Mouse (Mus musculus) MEL (cell line): Measurements from ENCODE around the gene Dnaja3. TPM values are rescaled to one million over a fixed set of nuclear protein-coding genes. Genes with fewer than 3 reads are reported as not detected.
A peak's percentile ranks its signal among the peaks of the same experiment; 100 is the strongest.

ENCODE experiments used
- DNase-seq: peaks from one replicate; pipeline ENCODE4 v3.0.0; 2011; ENCODE audit warnings: low read depth, low spot score
- H3K27ac ChIP-seq: 2 replicates; pipeline ENCODE4 v1.5.1; 2012; ENCODE audit warnings: low read depth, mild to moderate bottlenecking, control low read depth, low read length, moderate library complexity; ENCODE audit not compliant: control insufficient read depth
- H3K27me3 ChIP-seq, 2 experiments: fragments of 150-350 bp in 1 of 2; sonication (generic) in 1 of 2; 2 replicates each; pipeline ENCODE4 v1.6.1; 2012; ENCODE audit warnings: low read length in 2 of 2, mild to moderate bottlenecking in 2 of 2, improper control_type of control experiment in 1 of 2, moderate library complexity in 1 of 2; ENCODE audit not compliant: insufficient read depth in 2 of 2, control insufficient read depth in 1 of 2
- H3K36me3 ChIP-seq, 2 experiments: 2 replicates each; pipeline ENCODE4 v1.6.1; 2012 to 2014; ENCODE audit warnings: low read length in 2 of 2, improper control_type of control experiment in 1 of 2, inconsistent platforms in 1 of 2, mild to moderate bottlenecking in 1 of 2; ENCODE audit not compliant: insufficient read depth in 2 of 2, control insufficient read depth in 1 of 2
- H3K4me1 ChIP-seq, 2 experiments: fragments of 150-350 bp in 1 of 2; sonication (generic) in 1 of 2; 2 replicates each; pipeline ENCODE4 v1.6.1; 2012; ENCODE audit warnings: low read length in 2 of 2, improper control_type of control experiment in 1 of 2, mild to moderate bottlenecking in 1 of 2; ENCODE audit not compliant: insufficient read depth in 2 of 2, control insufficient read depth in 1 of 2
- H3K4me3 ChIP-seq, 2 experiments: fragments of 150-350 bp in 1 of 2; sonication (generic) in 1 of 2; 2 replicates each; pipeline ENCODE4 v1.5.1; 2012; ENCODE audit warnings: low read depth in 2 of 2, low read length in 2 of 2, mild to moderate bottlenecking in 2 of 2, moderate library complexity in 2 of 2, control low read depth in 1 of 2, improper control_type of control experiment in 1 of 2; ENCODE audit not compliant: control insufficient read depth in 1 of 2, insufficient read depth in 1 of 2
- H3K79me2 ChIP-seq: 2 replicates; pipeline ENCODE4 v1.6.1; 2012; ENCODE audit warnings: mild to moderate bottlenecking, low read length, moderate library complexity; ENCODE audit not compliant: control insufficient read depth, poor library complexity, insufficient read depth
- H3K9ac ChIP-seq: 2 replicates; pipeline ENCODE4 v1.6.1; 2012; ENCODE audit warnings: low read depth, mild to moderate bottlenecking, control low read depth, low read length, moderate library complexity; ENCODE audit not compliant: control insufficient read depth, poor library complexity, severe bottlenecking
- H3K9me3 ChIP-seq: fragments of 150-350 bp; sonication (generic); replicated peaks from 2 replicates; pipeline ENCODE4 v1.6.1; 2012; ENCODE audit warnings: mild to moderate bottlenecking, low read length, improper control_type of control experiment, moderate library complexity; ENCODE audit not compliant: insufficient read depth
- BHLHE40 ChIP-seq: IDR thresholded peaks from 2 replicates; pipeline ENCODE4 v1.6.1; 2012; ENCODE audit warnings: low read depth, mild to moderate bottlenecking, inconsistent platforms, low read length, improper control_type of control experiment, borderline replicate concordance
- CHD1 ChIP-seq: IDR thresholded peaks from 2 replicates; pipeline ENCODE4 v1.6.1; 2012; ENCODE audit warnings: low read depth, mild to moderate bottlenecking, inconsistent platforms, low read length, improper control_type of control experiment
- CHD2 ChIP-seq: IDR thresholded peaks from 2 replicates; pipeline ENCODE4 v1.6.1; 2011; ENCODE audit warnings: low read length, improper control_type of control experiment
- CTCF ChIP-seq, 3 experiments: IDR thresholded peaks in 2 of 3; conservative IDR thresholded peaks in 1 of 3; 2 replicates each; pipeline ENCODE4 v1.5.1; 2011 to 2012; ENCODE audit warnings: low read length in 3 of 3, low read depth in 2 of 3, mild to moderate bottlenecking in 2 of 3, improper control_type of control experiment in 1 of 3, inconsistent platforms in 1 of 3, mixed read lengths in 1 of 3, moderate library complexity in 1 of 3; ENCODE audit not compliant: control insufficient read depth in 1 of 3, insufficient read depth in 1 of 3, poor library complexity in 1 of 3, severe bottlenecking in 1 of 3
- ELF1 ChIP-seq: IDR thresholded peaks from 2 replicates; pipeline ENCODE4 v1.6.1; 2014; ENCODE audit warnings: low read depth, mild to moderate bottlenecking, inconsistent platforms, low read length, improper control_type of control experiment, moderate library complexity
- ETS1 ChIP-seq: IDR thresholded peaks from 2 replicates; pipeline ENCODE4 v1.6.1; 2012; ENCODE audit warnings: low read depth, mild to moderate bottlenecking, inconsistent platforms, low read length, improper control_type of control experiment, moderate library complexity
- GABPA ChIP-seq: IDR thresholded peaks from 2 replicates; pipeline ENCODE4 v1.6.1; 2012; ENCODE audit warnings: low read depth, mild to moderate bottlenecking, inconsistent platforms, low read length, improper control_type of control experiment, moderate library complexity
- GATA1 ChIP-seq: IDR thresholded peaks from 2 replicates; pipeline ENCODE4 v1.6.1; 2011; ENCODE audit warnings: low read depth, low read length, improper control_type of control experiment
- MAX ChIP-seq: IDR thresholded peaks from 2 replicates; pipeline ENCODE4 v1.6.1; 2011; ENCODE audit warnings: low read length, improper control_type of control experiment
- MAZ ChIP-seq: IDR thresholded peaks from 2 replicates; pipeline ENCODE4 v1.6.1; 2012; ENCODE audit warnings: low read depth, mild to moderate bottlenecking, inconsistent platforms, low read length, improper control_type of control experiment
- MXI1 ChIP-seq: IDR thresholded peaks from 2 replicates; pipeline ENCODE4 v1.6.1; 2011; ENCODE audit warnings: mild to moderate bottlenecking, low read depth, low read length, improper control_type of control experiment
- NELFE ChIP-seq: IDR thresholded peaks from 2 replicates; pipeline ENCODE4 v1.6.1; 2011; ENCODE audit warnings: low read depth, low read length, improper control_type of control experiment
- POLR2A ChIP-seq, 2 experiments: IDR thresholded peaks; 2 replicates each; pipeline ENCODE4 v1.6.1; 2011 to 2012; ENCODE audit warnings: low read length in 2 of 2, mild to moderate bottlenecking in 2 of 2, control low read depth in 1 of 2, improper control_type of control experiment in 1 of 2, low read depth in 1 of 2, moderate library complexity in 1 of 2; ENCODE audit not compliant: control insufficient read depth in 1 of 2, insufficient read depth in 1 of 2, poor library complexity in 1 of 2
- POLR2AphosphoS5 ChIP-seq: IDR thresholded peaks from 2 replicates; pipeline ENCODE4 v1.6.1; 2012; ENCODE audit warnings: low read depth, borderline replicate concordance, mild to moderate bottlenecking, inconsistent platforms, low read length, moderate library complexity, mixed read lengths
- RAD21 ChIP-seq: IDR thresholded peaks from 2 replicates; pipeline ENCODE4 v1.6.1; 2011; ENCODE audit warnings: mild to moderate bottlenecking, low read depth, low read length, improper control_type of control experiment
- RCOR1 ChIP-seq: IDR thresholded peaks from 2 replicates; pipeline ENCODE4 v1.6.1; 2012; ENCODE audit warnings: low read depth, mild to moderate bottlenecking, inconsistent platforms, low read length, improper control_type of control experiment
- SIN3A ChIP-seq: IDR thresholded peaks from 2 replicates; pipeline ENCODE4 v1.6.1; 2012; ENCODE audit warnings: low read length, improper control_type of control experiment, inconsistent platforms
- TBP ChIP-seq: IDR thresholded peaks from 2 replicates; pipeline ENCODE4 v1.8.0; 2011; ENCODE audit warnings: low read depth, low read length, improper control_type of control experiment
- TCF12 ChIP-seq: IDR thresholded peaks from 2 replicates; pipeline ENCODE4 v1.6.1; 2014; ENCODE audit warnings: low read depth, mild to moderate bottlenecking, inconsistent platforms, low read length, improper control_type of control experiment, moderate library complexity
- UBTF ChIP-seq: IDR thresholded peaks from 2 replicates; pipeline ENCODE4 v1.6.1; 2012; ENCODE audit warnings: low read depth, mild to moderate bottlenecking, inconsistent platforms, low read length, improper control_type of control experiment, moderate library complexity, borderline replicate concordance; ENCODE audit not compliant: insufficient read depth
- USF2 ChIP-seq, 2 experiments: IDR thresholded peaks; 2 replicates each; pipeline ENCODE4 v1.6.1; 2011 to 2012; ENCODE audit warnings: improper control_type of control experiment in 2 of 2, low read length in 2 of 2, borderline replicate concordance in 1 of 2, inconsistent platforms in 1 of 2, low read depth in 1 of 2, mild to moderate bottlenecking in 1 of 2; ENCODE audit not compliant: insufficient read depth in 1 of 2
- ZKSCAN1 ChIP-seq: IDR thresholded peaks from 2 replicates; pipeline ENCODE4 v1.6.1; 2012; ENCODE audit warnings: low read depth, mild to moderate bottlenecking, inconsistent platforms, low read length, improper control_type of control experiment, moderate library complexity
- ZMIZ1 ChIP-seq: IDR thresholded peaks from 2 replicates; pipeline ENCODE4 v1.6.1; 2012; ENCODE audit warnings: low read depth, mild to moderate bottlenecking, inconsistent platforms, low read length, improper control_type of control experiment, moderate library complexity
- polyA plus RNA-seq, 2 experiments: library from polyadenylated mRNA; stranded (reverse) in 1 of 2; unstranded in 1 of 2; fragments of >175 nt in 1 of 2; fragments of >200 nt in 1 of 2; gene quantifications; 2 replicates each; pipeline versions ENCODE4 v1.2.1 to v1.2.4; 2012; ENCODE audit warnings: low replicate concordance in 2 of 2, low read depth in 1 of 2; ENCODE audit not compliant: insufficient read length in 2 of 2, insufficient read depth in 1 of 2, missing spikeins in 1 of 2
- total RNA-seq: library from RNA; depleted of rRNA; stranded (reverse); fragments of 300-350 nt; gene quantifications from 2 replicates; pipeline ENCODE4 v1.2.3, GENCODE M21; 2012

Dnaja3 gene
- total and polyA plus RNA-seq, 3 experiments = 91.8 to 94.3 TPM; not detected in 1

GRCm38 (mm10) chr16:4718753-4719518, 79.1 kb downstream of the Dnaja3 start, which contains the start of gene Nmral1 (continued):
- TF ChIP-seq CHD1 = peak; percentile 99
- TF ChIP-seq ELF1 = no peak
- peak; percentile 95 for TF ChIP-seq MAX
- TF ChIP-seq RCOR1 = no peak
- TF ChIP-seq TCF12 = peak; percentile 38; the same call in 1 of the 2 replicates
- TF ChIP-seq SIN3A = peak; percentile 95
- no peak for TF ChIP-seq RAD21
- no peak for TF ChIP-seq GABPA
- TF ChIP-seq ETS1 = peak; percentile 52; the same call in 1 of the 2 replicates
- no peak for TF ChIP-seq UBTF

GRCm38 (mm10) chr16:4722128-4722914, 82.5 kb downstream of the Dnaja3 start:
- Histone ChIP-seq H3K27ac (peak overlapping the region; percentile 81), H3K9me3 (no peaks in the 10 kb centered on the region), H3K9ac (peak overlapping the region; percentile 31), H3K4me3 (peak overlapping the region; percentile 32 to 54), H3K4me1 (peaks cover 8 to 18% of the 10 kb centered on the region in 2 experiments; a peak in 3 of 4 replicates), H3K36me3 (peaks cover 0 to 24% of the 10 kb centered on the region in 2 experiments; a peak in 2 of 4 replicates), H3K79me2 (peaks cover 23% of the 10 kb centered on the region), H3K27me3 (no peaks in the 10 kb centered on the region)
- peak; percentile 35; the same call in 1 of the 2 replicates for TF ChIP-seq ZMIZ1
- no peak for TF ChIP-seq CTCF (IDR thresholded peaks at IDR 0.05 in 2 of 3, conservative IDR thresholded peaks at IDR 0.05 in 1 of 3; ENCODE audit: control insufficient read depth in 1 of 3, insufficient read depth in 1 of 3, low read depth in 2 of 3, low read length in 3 of 3, poor library complexity in 1 of 3, severe bottlenecking in 1 of 3)
- peak; percentile 20; the same call in 1 of the 2 replicates for TF ChIP-seq SIN3A
- TF ChIP-seq ETS1 = no peak
- TF ChIP-seq NELFE = peak; percentile 56; the same call in 1 of the 2 replicates
- peak in 1 of 2 experiments; percentile 40; a peak in 1 of 4 replicates for TF ChIP-seq POLR2A (IDR thresholded peaks at IDR 0.05; ENCODE audit: control insufficient read depth in 1 of 2, insufficient read depth in 1 of 2, low read depth in 1 of 2, low read length in 2 of 2, poor library complexity in 1 of 2)
- no peak for TF ChIP-seq RAD21
- peak; percentile 21; the same call in 1 of the 2 replicates for TF ChIP-seq RCOR1
- no peak for TF ChIP-seq MAX
- DNase-seq = peak; percentile 89

- Histone ChIP-seq H3K9ac (peak overlapping the region; percentile 31), H3K4me1 (peaks cover 8 to 13% of the 10 kb centered on the region in 2 experiments), H3K79me2 (peaks cover 20% of the 10 kb centered on the region), H3K9me3 (no peaks in the 10 kb centered on the region), H3K4me3 (peak overlapping the region; percentile 32 to 54), H3K27me3 (no peaks in the 10 kb centered on the region), H3K36me3 (peaks cover 0 to 23% of the 10 kb centered on the region in 2 experiments; a peak in 2 of 4 replicates), H3K27ac (peak overlapping the region; percentile 81)
- DNase-seq = peak; percentile 82
- TF ChIP-seq MAZ = no peak
- peak; percentile 11; the same call in 1 of the 2 replicates for TF ChIP-seq SIN3A
- no peak; the same call in 1 of the 2 replicates for TF ChIP-seq MXI1
- 0 out of 2 replicates have a peak, but pooled peaks have one; percentile 22 for TF ChIP-seq BHLHE40
- peak; percentile 50; the same call in 1 of the 2 replicates for TF ChIP-seq TCF12
- TF ChIP-seq TBP = peak; percentile 81; the same call in 1 of the 2 replicates
- peak; percentile 75 for TF ChIP-seq GATA1
- no peak for TF ChIP-seq USF2 (IDR thresholded peaks at IDR 0.05; ENCODE audit: borderline replicate concordance in 1 of 2, insufficient read depth in 1 of 2, low read depth in 1 of 2, low read length in 2 of 2)
- no peak for TF ChIP-seq CHD2
- no peak for TF ChIP-seq POLR2AphosphoS5
- peak; percentile 28; the same call in 1 of the 2 replicates for TF ChIP-seq ZMIZ1
- TF ChIP-seq ZKSCAN1 = no peak
- TF ChIP-seq POLR2A (IDR thresholded peaks at IDR 0.05; ENCODE audit: control insufficient read depth in 1 of 2, insufficient read depth in 1 of 2, low read depth in 1 of 2, low read length in 2 of 2, poor library complexity in 1 of 2) = peak in 1 of 2 experiments; percentile 68; a peak in 2 of 4 replicates
- no peak for TF ChIP-seq CTCF (IDR thresholded peaks at IDR 0.05 in 2 of 3, conservative IDR thresholded peaks at IDR 0.05 in 1 of 3; ENCODE audit: control insufficient read depth in 1 of 3, insufficient read depth in 1 of 3, low read depth in 2 of 3, low read length in 3 of 3, poor library complexity in 1 of 3, severe bottlenecking in 1 of 3)
Observed at GRCm38 (mm10) chr16:4722915-4723209, 83.1 kb downstream of the Dnaja3 start.
